Mouse (Mus musculus) left cerebral cortex, postnatal 25 days (tissue): ENCODE measurements around the gene Kcnj3. TPM values are rescaled to one million over a fixed set of nuclear protein-coding genes. Genes with fewer than 3 reads are reported as not detected.
"Not testable (repeated sequence)": the region's sequence is repeated elsewhere in the genome, so short reads cannot be mapped to it uniquely, and the experiment has no call there.

Experiments
- DNase-seq, 2 experiments: peaks; one replicate each; pipeline ENCODE4 v3.0.0; 2022; ENCODE audit warnings: low spot score in 2 of 2, mixed read lengths in 1 of 2
- intact Hi-C: fragments of 180-260 bp; cut with DNase I; formaldehyde crosslinking; loops from one replicate; pipeline ENCODE4 v1.15.1; 2025
- total RNA-seq, 2 experiments: library from RNA; stranded (reverse); gene quantifications; 2 replicates each; pipeline ENCODE4 v1.2.3; 2021

Kcnj3 gene
- total RNA-seq, 2 experiments from 2014 or later: 94.9 to 110 TPM

DNA sequence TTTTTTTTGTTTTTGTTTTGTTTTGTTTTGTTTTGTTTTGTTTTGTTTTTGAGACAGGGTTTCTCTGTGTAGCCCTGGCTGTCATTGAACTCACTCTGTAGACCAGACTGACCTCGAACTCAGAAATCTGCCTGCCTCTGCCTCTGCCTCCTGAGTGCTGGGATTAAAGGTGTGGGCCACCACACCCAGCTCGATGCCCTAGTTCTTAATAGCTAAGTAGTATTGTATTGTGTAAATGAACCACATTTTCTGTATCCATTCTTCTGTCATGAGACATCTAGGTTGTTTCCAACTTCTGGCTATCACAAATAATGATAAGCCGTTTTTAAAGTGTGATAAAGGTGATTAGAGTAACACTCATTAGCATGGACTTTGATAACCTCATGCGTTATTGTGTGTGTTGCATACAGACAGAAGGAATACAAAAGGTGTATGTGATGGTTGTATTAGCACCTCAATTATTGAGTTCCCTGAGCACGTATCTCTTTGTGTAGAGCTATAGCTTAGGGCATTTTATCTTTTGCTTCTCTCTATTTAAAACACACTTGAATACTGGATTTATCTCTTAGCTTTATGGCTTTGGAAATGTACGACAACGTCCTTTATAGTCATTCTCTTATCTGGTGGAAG is 49.8 kb downstream of the Kcnj3 start:
- intact Hi-C loops, DNase-seq: not testable (repeated sequence)

DNA sequence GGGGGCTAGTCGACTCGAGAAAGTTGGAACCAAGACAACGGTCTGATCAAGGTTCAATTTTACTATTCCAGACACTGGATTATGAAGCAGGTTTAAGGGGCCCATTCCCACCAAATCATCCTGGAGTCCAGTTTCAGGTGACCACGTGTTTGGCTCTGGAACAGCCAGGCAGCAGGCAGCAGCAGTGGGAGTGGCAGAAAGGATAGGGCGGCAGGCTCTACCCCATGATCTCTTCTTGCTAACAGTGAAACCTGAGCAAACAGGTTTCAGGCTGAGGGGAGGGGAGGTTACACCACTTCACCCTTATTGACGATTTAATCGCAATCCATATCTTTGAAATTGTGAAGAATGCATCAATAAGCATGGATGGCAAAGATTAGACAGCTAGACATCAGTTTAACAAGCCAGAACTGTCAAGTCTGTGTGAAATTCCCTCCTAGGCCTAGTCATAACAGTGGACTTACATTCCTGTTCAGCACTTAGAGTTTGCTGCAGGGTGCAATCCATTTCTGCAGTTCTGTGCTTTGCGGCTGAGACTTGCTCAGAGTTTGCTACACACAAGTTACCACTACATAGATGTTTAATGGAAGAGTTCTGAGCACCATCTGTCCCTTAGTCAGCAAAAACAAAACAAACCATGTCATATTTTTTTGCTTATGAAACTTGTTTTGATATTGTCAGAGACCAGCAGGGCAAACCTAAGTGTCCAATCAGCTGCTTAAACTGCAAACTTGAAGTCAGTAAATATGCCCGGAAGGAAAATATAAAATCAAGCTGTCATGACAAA is 67.8 kb downstream of the Kcnj3 start:
- DNase-seq: no peak
- intact Hi-C loops: loop anchor here (10.0 kb wide), 1 partner anchor 341 kb away; no protein-coding TSS in a partner anchor

DNA sequence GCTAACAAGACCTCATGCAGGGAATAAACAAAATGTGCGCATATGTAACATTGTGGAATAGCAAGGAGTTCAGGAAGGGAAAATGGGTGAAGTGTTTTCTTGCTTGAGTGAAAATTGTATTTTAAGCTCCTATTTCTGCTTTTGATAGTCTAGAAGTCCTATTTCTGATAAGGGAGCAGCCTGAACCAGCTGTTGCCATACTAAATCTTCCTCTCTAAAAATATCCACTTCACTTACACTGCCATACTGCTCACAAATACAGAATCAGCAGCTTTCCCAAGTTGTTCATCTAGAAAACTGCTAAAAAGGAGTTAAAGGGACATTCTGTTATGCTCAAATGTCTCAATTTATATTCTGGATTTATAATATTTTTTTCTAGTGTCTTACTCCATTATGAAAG is 69.9 kb downstream of the Kcnj3 start:
- DNase-seq: peak in 1 of 2 experiments; percentile 65

DNA sequence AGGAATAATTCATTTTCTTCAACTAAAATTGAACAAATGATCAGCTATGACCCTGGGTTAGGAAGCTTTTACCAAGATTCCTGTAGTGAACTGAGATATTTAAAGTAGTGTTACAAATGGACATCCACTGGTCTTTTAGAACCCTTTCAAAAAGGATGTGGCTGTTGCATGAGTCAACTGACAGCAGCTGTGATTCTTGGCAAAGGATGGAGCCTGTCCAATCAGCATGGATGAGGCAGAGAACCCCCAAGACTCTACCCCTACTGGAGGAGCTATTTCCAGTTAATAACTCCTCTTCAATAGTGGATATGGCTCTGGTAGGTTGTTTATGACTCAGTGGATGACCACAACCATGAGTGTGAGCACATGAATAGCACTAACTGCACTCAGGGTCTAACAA is 81.5 kb downstream of the Kcnj3 start:
- intact Hi-C loops: no loop called here

More for the DNA sequence above, 69.9 kb downstream of the Kcnj3 start:
- intact Hi-C loops: loop anchor here (10.0 kb wide), 1 partner anchor 339 kb away; no protein-coding TSS in a partner anchor

DNA sequence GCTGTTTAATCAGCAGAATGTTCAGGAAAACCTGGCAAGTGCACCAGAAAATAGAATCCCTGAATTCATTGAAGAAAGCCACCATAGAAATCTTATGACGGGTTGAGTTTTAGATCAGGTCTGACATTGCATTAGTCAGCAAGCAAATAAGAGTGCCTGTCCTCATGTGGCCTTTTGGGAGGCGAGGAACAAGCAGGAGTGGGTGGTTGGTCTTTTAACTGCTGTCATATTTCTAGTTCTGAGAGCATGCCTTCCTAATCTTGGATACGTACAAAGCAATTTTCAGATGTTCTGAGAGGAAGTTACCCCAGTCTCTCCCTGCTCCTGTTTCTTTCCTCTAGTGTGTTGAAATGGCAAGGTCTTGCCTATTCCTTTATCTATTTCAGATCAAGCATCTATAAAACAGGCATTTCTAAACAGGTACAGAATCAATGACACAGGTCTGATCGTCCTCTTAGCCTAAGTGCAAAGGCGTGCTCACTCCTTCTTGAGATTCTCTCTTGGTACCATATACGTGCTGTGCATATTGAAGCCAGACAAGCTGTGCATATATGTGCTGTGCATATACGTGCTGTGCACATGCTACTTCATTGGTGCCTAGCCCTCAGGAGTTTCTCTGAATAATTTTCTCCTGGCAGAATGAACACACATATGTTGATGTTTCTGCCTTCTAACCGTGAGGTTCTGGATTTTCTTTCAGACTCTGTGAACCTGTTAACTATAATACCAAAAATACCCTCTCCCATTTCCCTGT is 97.1 kb downstream of the Kcnj3 start:
- intact Hi-C loops: no loop called here
- DNase-seq: peak; percentile 21 to 78

More for the DNA sequence above, 81.5 kb downstream of the Kcnj3 start:
- DNase-seq: no peak

DNA sequence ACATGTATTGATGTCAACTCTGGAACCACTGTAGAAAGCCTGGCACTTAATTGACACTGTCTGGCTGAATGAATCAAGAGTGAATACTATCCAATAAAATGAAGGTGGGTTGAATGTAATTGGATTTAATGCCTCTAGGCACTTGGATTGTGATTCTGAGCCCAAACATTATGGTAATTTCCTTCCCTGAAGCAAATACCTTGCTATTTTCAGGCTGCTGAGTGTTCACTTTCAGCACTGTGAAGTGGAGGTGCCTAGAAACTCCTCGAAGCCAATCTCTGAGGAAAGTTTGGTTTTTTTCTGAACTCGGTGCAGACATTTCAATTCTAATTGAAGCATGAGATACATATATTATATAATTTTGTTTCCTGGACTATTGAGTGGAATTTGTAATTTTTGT is 99.2 kb downstream of the Kcnj3 start:
- intact Hi-C loops: loop anchor here (5.0 kb wide), 1 partner anchor 98 kb away; the partner anchor contains the start of gene Kcnj3
- peak in 1 of 2 experiments; percentile 60 for DNase-seq

DNA sequence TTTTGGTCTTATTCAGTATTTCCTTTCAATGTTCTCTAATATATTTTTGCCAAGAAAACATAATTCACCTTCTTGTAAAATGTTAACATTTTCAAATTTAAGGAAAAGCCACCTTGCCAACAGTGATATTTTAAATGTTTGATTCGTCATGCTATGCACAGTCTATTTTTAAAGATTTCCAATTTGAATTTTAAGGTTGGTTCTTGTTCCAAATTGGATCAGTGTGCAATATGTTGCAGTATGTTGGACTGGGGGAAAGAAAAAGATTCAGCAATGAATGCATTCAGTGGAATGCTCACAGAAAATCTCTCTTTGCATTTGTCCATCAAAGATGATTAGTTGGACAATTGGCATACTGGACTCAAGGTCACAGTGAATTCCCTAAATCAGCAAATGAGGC is 99.7 kb downstream of the Kcnj3 start:
- DNase-seq: peak in 1 of 2 experiments; percentile 48
- intact Hi-C loops: loop anchor here (5.0 kb wide), 1 partner anchor 98 kb away; the partner anchor contains the start of gene Kcnj3

DNA sequence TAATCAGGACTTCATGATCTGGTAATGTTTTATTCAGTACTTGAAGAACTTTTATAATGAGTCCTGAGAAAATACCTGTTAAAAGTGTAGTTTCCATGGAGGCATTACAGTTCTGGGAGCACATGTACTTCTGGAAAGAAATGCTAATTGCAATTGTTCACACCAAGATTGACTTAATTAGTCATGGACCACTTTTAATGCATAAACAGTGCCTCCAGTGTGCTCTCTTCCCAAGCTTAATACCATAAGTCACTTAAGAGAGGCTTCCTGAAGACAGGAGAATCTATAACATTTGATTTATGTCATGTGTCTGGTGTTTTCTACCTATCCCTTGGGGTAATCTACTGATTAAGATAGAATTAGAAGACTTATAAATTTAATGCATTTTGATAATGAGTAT is 111.8 kb downstream of the Kcnj3 start:
- DNase-seq: no peak
- intact Hi-C loops: no loop called here

DNA sequence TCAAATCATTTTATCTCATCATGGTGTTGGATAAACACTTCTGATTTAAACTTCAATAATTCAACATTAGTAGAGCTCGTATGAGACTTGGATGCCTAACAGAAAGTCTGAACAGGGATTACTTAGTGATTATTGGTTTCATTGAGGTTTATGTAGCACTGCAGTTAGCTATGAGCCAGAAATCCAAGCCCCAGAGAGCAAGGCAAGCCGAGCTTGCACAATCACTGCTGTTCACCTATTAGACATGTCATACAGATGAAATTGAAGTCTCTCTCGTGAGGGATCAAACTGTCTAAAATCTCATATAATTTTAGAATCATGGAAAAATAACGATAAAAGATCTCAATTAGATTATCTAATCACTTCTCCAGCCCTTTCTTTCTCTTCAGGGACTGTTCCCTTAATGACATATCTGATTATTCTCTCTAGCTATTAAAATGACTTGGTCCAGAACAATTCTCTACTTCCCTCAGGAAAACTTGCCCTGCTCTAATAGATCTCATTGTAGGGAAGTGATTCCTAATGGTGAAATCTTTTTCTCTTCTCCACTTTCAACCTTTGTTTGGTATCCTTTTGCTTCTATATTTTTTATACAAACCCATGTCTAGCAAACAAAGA is 122.7 kb downstream of the Kcnj3 start:
- intact Hi-C loops: no loop called here
- no peak for DNase-seq

DNA sequence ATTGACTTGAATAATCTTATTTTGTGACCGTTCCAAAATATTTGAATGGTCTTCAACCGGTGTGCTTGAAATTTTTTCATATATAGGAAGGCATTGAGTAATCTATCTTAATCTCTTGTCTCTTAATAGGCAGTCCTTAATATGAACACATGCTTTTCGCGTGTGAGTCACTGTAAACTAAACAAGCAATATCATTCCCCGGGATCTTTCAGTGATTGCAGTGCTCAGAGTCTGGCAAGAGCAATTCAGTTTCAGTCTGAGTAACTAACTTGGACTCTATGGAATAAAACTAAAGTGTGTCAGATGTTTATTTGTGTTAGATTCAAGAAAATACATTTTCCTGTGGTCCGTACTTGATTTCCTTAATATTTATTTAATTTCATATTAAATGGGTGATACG is 133.5 kb downstream of the Kcnj3 start:
- intact Hi-C loops: no loop called here
- DNase-seq: no peak

DNA sequence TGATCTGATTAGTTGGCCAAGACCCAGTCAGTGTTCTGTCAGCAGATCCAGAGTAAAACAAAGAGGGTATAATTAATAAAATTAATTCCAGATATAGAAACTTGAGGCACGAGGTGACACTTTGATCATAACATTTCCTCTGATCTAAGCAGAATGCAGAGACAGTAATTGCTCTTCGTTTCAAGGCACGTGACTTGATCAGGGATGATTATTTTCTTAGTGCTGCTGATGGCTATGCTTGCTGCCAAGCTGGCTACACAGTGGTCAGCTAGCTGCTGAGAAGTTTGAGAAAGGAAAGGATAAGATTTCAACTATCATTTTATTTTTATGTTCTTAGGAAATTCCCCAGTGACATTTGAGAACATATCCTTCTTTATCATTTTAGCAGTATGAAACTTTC is 135.7 kb downstream of the Kcnj3 start:
- no peak for DNase-seq
- intact Hi-C loops: no loop called here

DNA sequence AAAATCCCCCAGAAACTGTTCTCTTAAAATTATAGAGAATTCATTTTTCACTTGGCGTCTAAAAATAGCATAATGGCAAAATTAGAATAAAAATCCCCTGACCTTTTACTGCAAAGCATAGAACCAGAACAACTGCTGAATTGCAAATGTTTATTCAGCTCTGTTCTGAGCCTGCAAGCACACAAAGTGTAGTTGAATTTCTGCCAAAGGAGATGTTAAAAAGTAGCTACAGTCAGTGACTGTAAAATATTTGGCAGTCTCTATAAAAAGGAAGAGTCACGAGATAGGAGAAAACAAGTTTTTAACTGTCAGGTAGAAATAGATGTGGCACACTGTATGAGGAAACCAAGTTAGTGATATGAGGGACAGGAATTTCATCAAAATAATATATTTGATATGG is 144.5 kb downstream of the Kcnj3 start:
- DNase-seq: no peak
- intact Hi-C loops: no loop called here

DNA sequence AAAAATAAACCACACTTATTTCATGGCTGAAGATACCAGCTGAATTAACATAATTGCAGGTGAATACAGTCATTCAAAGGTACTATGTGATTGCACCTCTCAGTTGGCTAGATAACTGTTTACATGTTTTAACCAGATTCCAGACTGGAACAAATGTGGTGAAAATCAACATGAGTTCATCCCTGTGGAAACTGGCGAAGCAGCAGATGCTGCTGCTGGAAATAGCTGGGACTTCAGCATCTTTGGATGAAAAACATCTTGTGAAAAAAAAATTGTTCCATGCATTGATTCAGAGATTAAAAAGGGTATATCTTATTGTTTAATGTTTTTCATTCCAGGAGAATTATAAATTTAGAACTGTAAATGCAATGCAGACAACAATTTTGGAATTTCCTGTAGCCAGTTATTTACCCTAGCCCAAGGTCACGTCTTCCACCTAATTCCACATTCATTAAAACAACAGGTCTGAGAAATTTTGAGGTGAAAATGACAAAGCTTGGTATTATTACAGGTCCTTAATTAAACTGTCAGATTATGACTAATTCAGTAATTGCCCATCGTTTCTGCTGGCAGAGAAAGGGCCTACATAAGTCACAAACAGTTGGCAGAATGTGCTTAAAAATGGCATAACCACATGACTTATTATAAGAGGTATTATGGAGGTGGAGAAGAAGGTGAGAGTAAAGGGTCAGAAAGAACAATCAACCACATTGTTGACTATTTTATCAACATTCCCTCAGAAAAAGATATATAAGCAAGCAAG is 155.6 kb downstream of the Kcnj3 start:
- intact Hi-C loops: loop anchor here (5.0 kb wide), 1 partner anchor 101 kb away; no protein-coding TSS in a partner anchor
- DNase-seq: peak; percentile 23 to 76
